Comparison of ENCODE assay signal across 9 mouse cellular contexts in genomic region chr10:91138317-91138716, GRCm38 (mm10). TPM values are rescaled to one million over a fixed set of nuclear protein-coding genes. Genes with fewer than 3 reads are reported as not detected.
A peak's percentile ranks its signal among the peaks of the same experiment; 100 is the strongest.
DNase-seq lines count a peak whose midpoint lies in the region; ATAC-seq lines count a peak whose summit lies in the region.
"Had no signal": no experiment of that assay in that cellular context is flagged by ENCODE, and none has a peak within 500 bp of the region (broad histone marks: within the 10 kb centered on the region; RNA-seq: fewer than 3 reads in every experiment).

No protein-coding gene starts in this region.

- H3K9me3 ChIP-seq in forebrain, embryonic 15.5 days = no peaks in the 10 kb centered on the region
- H3K9me3 ChIP-seq: embryonic facial prominence, embryonic 10.5 days; kidney, embryonic 15.5 days had no signal

- 85% methylated on average over 3 of the region's 3 CpGs for WGBS in forebrain, embryonic 15.5 days

- H3K27ac ChIP-seq in forebrain, embryonic 15.5 days (replicated peaks) = no peak overlapping the region
- H3K27ac ChIP-seq: embryonic facial prominence, embryonic 10.5 days; kidney, embryonic 15.5 days had no signal

- H3K4me3 ChIP-seq in forebrain, embryonic 15.5 days = no peak overlapping the region
- H3K4me3 ChIP-seq: embryonic facial prominence, embryonic 10.5 days; kidney, embryonic 15.5 days had no signal

- peaks cover 5% of the 10 kb centered on the region; the same call in 1 of the 2 replicates for H3K4me1 ChIP-seq in forebrain, embryonic 15.5 days
- H3K4me1 ChIP-seq: embryonic facial prominence, embryonic 10.5 days; kidney, embryonic 15.5 days had no signal

- H3K9ac ChIP-seq in forebrain, embryonic 15.5 days (replicated peaks) = no peak overlapping the region
- H3K9ac ChIP-seq: kidney, embryonic 15.5 days had no signal

- H3K36me3 ChIP-seq in forebrain, embryonic 15.5 days = no peaks in the 10 kb centered on the region
- H3K36me3 ChIP-seq: embryonic facial prominence, embryonic 10.5 days; kidney, embryonic 15.5 days had no signal

- no peak overlapping the region for H3K4me2 ChIP-seq in forebrain, embryonic 15.5 days (replicated peaks)
- H3K4me2 ChIP-seq: kidney, embryonic 15.5 days had no signal

- peak; percentile 84 for ATAC-seq in granulocyte monocyte progenitor cell, adult 5-6 weeks (replicated peaks; ENCODE audit: poor library complexity, severe bottlenecking)
- no peak for ATAC-seq in forebrain, embryonic 15.5 days (replicated peaks)

- H3K27me3 ChIP-seq in forebrain, embryonic 15.5 days = no peaks in the 10 kb centered on the region
- H3K27me3 ChIP-seq: kidney, embryonic 15.5 days had no signal

- peak; percentile 82 for DNase-seq in 3T3-L1 (ENCODE audit: low read depth, low spot score)
- DNase-seq in B cell, adult 2 months = peak; percentile 49 to 59
- DNase-seq in lung, postnatal 25 days (ENCODE audit: low spot score) = peak; percentile 10
- no peak for DNase-seq in cerebellum, postnatal 25 days
- no peak for DNase-seq in cerebellum, adult 11-12 months

RNA-seq across cellular contexts. Expression of gene Slc25a3, which starts 14.5 kb away (rescaled TPM):
- total RNA-seq in granulocyte monocyte progenitor cell, adult 5-6 weeks (2014; fragmentation: Nextera tagmentation) = 534 and 562 TPM in 2 replicates
- 175 and 228 TPM in 2 replicates for total RNA-seq in granulocyte monocyte progenitor cell, adult 5-6 weeks (2017)
- 447 and 482 TPM in 2 replicates for polyA plus RNA-seq in forebrain, embryonic 15.5 days (2015; fragmentation: Nextera tagmentation; extraction: Ambion mirVana)

RNA-seq across cellular contexts. Expression of gene Tmpo, which starts 42.8 kb away (rescaled TPM):
- 186 and 211 TPM in 2 replicates for total RNA-seq in granulocyte monocyte progenitor cell, adult 5-6 weeks (2014; fragmentation: Nextera tagmentation)
- 339 and 445 TPM in 2 replicates for total RNA-seq in granulocyte monocyte progenitor cell, adult 5-6 weeks (2017)
- 191 and 194 TPM in 2 replicates for polyA plus RNA-seq in forebrain, embryonic 15.5 days (2015; fragmentation: Nextera tagmentation; extraction: Ambion mirVana)

RNA-seq across cellular contexts. Expression of gene Ikbip, which starts 55.6 kb away (rescaled TPM):
- total RNA-seq in granulocyte monocyte progenitor cell, adult 5-6 weeks (2014; fragmentation: Nextera tagmentation) = 14.1 and 18.8 TPM in 2 replicates
- 29.7 and 35.7 TPM in 2 replicates for total RNA-seq in granulocyte monocyte progenitor cell, adult 5-6 weeks (2017)
- polyA plus RNA-seq in forebrain, embryonic 15.5 days (2015; fragmentation: Nextera tagmentation; extraction: Ambion mirVana) = 12.4 and 12.9 TPM in 2 replicates

RNA-seq across cellular contexts. Expression of gene Apaf1, which starts 55.7 kb away (rescaled TPM):
- total RNA-seq in granulocyte monocyte progenitor cell, adult 5-6 weeks (2014; fragmentation: Nextera tagmentation) = 63.4 and 87.2 TPM in 2 replicates
- total RNA-seq in granulocyte monocyte progenitor cell, adult 5-6 weeks (2017) = 29.6 and 36.4 TPM in 2 replicates
- 20.2 and 21.6 TPM in 2 replicates for polyA plus RNA-seq in forebrain, embryonic 15.5 days (2015; fragmentation: Nextera tagmentation; extraction: Ambion mirVana)

Comparison
In these comparisons a context has a peak if more than half of its experiments do, and no peak if none do; other contexts are left out.
1. DNase-seq: peak in 3T3-L1 (single experiment), B cell, adult 2 months (2 of 2) and lung, postnatal 25 days (single experiment); none in cerebellum, postnatal 25 days (0 of 2) and cerebellum, adult 11-12 months (single experiment).